Mouse (Mus musculus) hindbrain, embryonic 10.5 days (tissue): ENCODE data around the gene Tnfsf9. TPM values are rescaled to one million over a fixed set of nuclear protein-coding genes. Genes with fewer than 3 reads are reported as not detected.

ENCODE experiments used
- DNase-seq: peaks from one replicate; pipeline ENCODE4 v3.0.0-alpha.2; 2017; ENCODE audit warnings: low spot score
- H3K27ac ChIP-seq: fragments of 300-500 bp; sonication (generic); 2 replicates; pipeline ENCODE4 v1.5.1; 2016; ENCODE audit warnings: mild to moderate bottlenecking, moderate library complexity
- H3K27me3 ChIP-seq: fragments of 300-500 bp; sonication (generic); 2 replicates; pipeline ENCODE4 v1.6.1; 2016; ENCODE audit warnings: mild to moderate bottlenecking; ENCODE audit not compliant: poor library complexity, insufficient read depth, severe bottlenecking
- H3K36me3 ChIP-seq: fragments of 300-500 bp; sonication (generic); 2 replicates; pipeline ENCODE4 v1.6.1; 2016; ENCODE audit warnings: mild to moderate bottlenecking, moderate library complexity
- H3K4me1 ChIP-seq: fragments of 300-500 bp; sonication (generic); replicated peaks from 2 replicates; pipeline ENCODE4 v1.6.1; 2016; ENCODE audit warnings: mild to moderate bottlenecking
- H3K4me3 ChIP-seq: fragments of 300-500 bp; sonication (generic); 2 replicates; pipeline ENCODE4 v1.5.1; 2016; ENCODE audit warnings: mild to moderate bottlenecking, moderate library complexity
- H3K9me3 ChIP-seq: fragments of 300-500 bp; sonication (generic); 2 replicates; pipeline ENCODE4 v1.6.1; 2016; ENCODE audit warnings: mild to moderate bottlenecking, moderate library complexity
- WGBS: fragments of 180-500 bp; shearing (Covaris S2); methylation state at CpG from one replicate; pipeline ENCODE4 v1.1.7; 2016; 5-methylcytosine and 5-hydroxymethylcytosine counted together
- polyA plus RNA-seq: library from polyadenylated mRNA; unstranded; fragments of >200 nt; fragmentation: Nextera tagmentation; extraction: Ambion mirVana; gene quantifications from 2 replicates; pipeline ENCODE4 v1.2.1, GENCODE M21; 2016

The Tnfsf9 gene
- polyA plus RNA-seq, result 9.8 and 10.5 TPM in 2 replicates

- DNase-seq, result peak; percentile 79
- peaks cover 36% of the 10 kb centered on the region for H3K4me1 ChIP-seq
- peak within 1 kb of the TSS; percentile 92 for H3K27ac ChIP-seq
- WGBS, result under 1% methylated on average over 58 of the region's 61 CpGs
- H3K36me3 ChIP-seq, result peaks cover 3% of the 10 kb centered on the region; the same call in 1 of the 2 replicates
- H3K9me3 ChIP-seq, result no peaks in the 10 kb centered on the region
- H3K4me3 ChIP-seq, result peak within 1 kb of the TSS; percentile 82
- H3K27me3 ChIP-seq, result no peaks in the 10 kb centered on the region
Measured at GRCm38 (mm10) chr17:57105181-57106034, at the start of gene Tnfsf9. Gene Tnfsf9, plus strand, starts transcription at chr17:57105325.

GRCm38 (mm10) chr17:57056246-57056645 is 48.9 kb upstream of the Tnfsf9 start:
- DNase-seq, result no peak
- H3K9me3 ChIP-seq, result no peaks in the 10 kb centered on the region
- peaks cover 15% of the 10 kb centered on the region for H3K27me3 ChIP-seq
- 87% methylated on average over 3 of the region's 3 CpGs for WGBS
- H3K27ac ChIP-seq, result no peak overlapping the region
- peaks cover 25% of the 10 kb centered on the region for H3K4me1 ChIP-seq
- peaks cover 58% of the 10 kb centered on the region for H3K36me3 ChIP-seq
- H3K4me3 ChIP-seq, result no peak overlapping the region

GRCm38 (mm10) chr17:57058891-57059485 is 46.1 kb upstream of the Tnfsf9 start, which contains the start of gene Crb3:
Gene Crb3, plus strand, starts transcription at chr17:57059105.
- Histone ChIP-seq H3K36me3 (peaks cover 31% of the 10 kb centered on the region), H3K4me1 (peaks cover 36% of the 10 kb centered on the region), H3K27ac (peak within 1 kb of the TSS; percentile 91), H3K4me3 (peak within 1 kb of the TSS; percentile 74), H3K9me3 (no peaks in the 10 kb centered on the region), H3K27me3 (peaks cover 41% of the 10 kb centered on the region)
- DNase-seq, result no peak
- under 1% methylated on average over 19 of the region's 22 CpGs for WGBS

GRCm38 (mm10) chr17:57059486-57059977 is 45.6 kb upstream of the Tnfsf9 start, which contains the start of gene Slc25a23:
Gene Slc25a23, minus strand, starts transcription at chr17:57059863.
- Histone ChIP-seq H3K9me3 (no peaks in the 10 kb centered on the region), H3K27ac (peak within 1 kb of the TSS; percentile 91), H3K4me3 (peak within 1 kb of the TSS; percentile 74), H3K36me3 (peaks cover 25% of the 10 kb centered on the region), H3K4me1 (peaks cover 36% of the 10 kb centered on the region), H3K27me3 (peaks cover 46% of the 10 kb centered on the region)
- under 1% methylated on average over 45 of the region's 45 CpGs for WGBS
- DNase-seq, result peak; percentile 87

- Histone ChIP-seq H3K27me3 (peaks cover 54% of the 10 kb centered on the region), H3K4me1 (peaks cover 37% of the 10 kb centered on the region), H3K27ac (peak overlapping the region; percentile 91), H3K4me3 (peak overlapping the region; percentile 74), H3K9me3 (no peaks in the 10 kb centered on the region), H3K36me3 (peaks cover 17% of the 10 kb centered on the region)
- DNase-seq, result peak; percentile 94
- under 1% methylated on average over 44 of the region's 44 CpGs for WGBS
Measured at GRCm38 (mm10) chr17:57060231-57060801, 44.8 kb upstream of the Tnfsf9 start.

GRCm38 (mm10) chr17:57061069-57061468 is 44.1 kb upstream of the Tnfsf9 start:
- Histone ChIP-seq H3K4me1 (peaks cover 40% of the 10 kb centered on the region), H3K4me3 (peak overlapping the region; percentile 74), H3K9me3 (no peaks in the 10 kb centered on the region), H3K27ac (no peak overlapping the region), H3K36me3 (peaks cover 10% of the 10 kb centered on the region), H3K27me3 (peaks cover 58% of the 10 kb centered on the region)
- whole genome bisulfite sequencing, result 41% methylated on average over 10 of the region's 10 CpGs
- no peak for DNase-seq

GRCm38 (mm10) chr17:57062011-57062521 is 43.1 kb upstream of the Tnfsf9 start:
- H3K4me3 ChIP-seq, result peak overlapping the region; percentile 47
- peaks cover 40% of the 10 kb centered on the region for H3K4me1 ChIP-seq
- no peak for DNase-seq
- no peaks in the 10 kb centered on the region for H3K9me3 ChIP-seq
- peaks cover 65% of the 10 kb centered on the region for H3K27me3 ChIP-seq
- peak overlapping the region; percentile 45; the same call in 1 of the 2 replicates for H3K27ac ChIP-seq
- 0 out of 2 replicates have a peak, but pooled peaks cover 5% of the 10 kb centered on the region for H3K36me3 ChIP-seq
- under 1% methylated on average over 39 of the region's 39 CpGs for WGBS

- H3K27ac ChIP-seq, result peak overlapping the region; percentile 45; the same call in 1 of the 2 replicates
- peaks cover 65% of the 10 kb centered on the region for H3K27me3 ChIP-seq
- no peaks in the 10 kb centered on the region for H3K9me3 ChIP-seq
- DNase-seq, result no peak
- H3K4me1 ChIP-seq, result peaks cover 40% of the 10 kb centered on the region
- H3K4me3 ChIP-seq, result peak overlapping the region; percentile 47
- WGBS, result under 1% methylated on average over 22 of the region's 22 CpGs
- 0 out of 2 replicates have a peak, but pooled peaks cover 5% of the 10 kb centered on the region for H3K36me3 ChIP-seq
Measured at GRCm38 (mm10) chr17:57062548-57062947, 42.6 kb upstream of the Tnfsf9 start.

- Histone ChIP-seq H3K27me3 (peaks cover 62% of the 10 kb centered on the region), H3K4me3 (peak overlapping the region; percentile 22; the same call in 1 of the 2 replicates), H3K36me3 (no peaks in the 10 kb centered on the region), H3K27ac (no peak overlapping the region), H3K9me3 (no peaks in the 10 kb centered on the region), H3K4me1 (peaks cover 39% of the 10 kb centered on the region)
- no peak for DNase-seq
- 13% methylated on average over 8 of the region's 8 CpGs for WGBS
Measured at GRCm38 (mm10) chr17:57063031-57063430, 42.1 kb upstream of the Tnfsf9 start.

- no peak overlapping the region for H3K27ac ChIP-seq
- H3K4me1 ChIP-seq, result peaks cover 24% of the 10 kb centered on the region
- H3K9me3 ChIP-seq, result no peaks in the 10 kb centered on the region
- 64% methylated on average over 5 of the region's 5 CpGs for WGBS
- no peak for DNase-seq
- no peak overlapping the region for H3K4me3 ChIP-seq
- H3K27me3 ChIP-seq, result peaks cover 52% of the 10 kb centered on the region
- no peaks in the 10 kb centered on the region for H3K36me3 ChIP-seq
Measured at GRCm38 (mm10) chr17:57066908-57067307, 38.2 kb upstream of the Tnfsf9 start.

- H3K9me3 ChIP-seq, result no peaks in the 10 kb centered on the region
- H3K4me3 ChIP-seq, result peak overlapping the region; percentile 41
- no peak for DNase-seq
- H3K27me3 ChIP-seq, result peaks cover 25% of the 10 kb centered on the region
- peak overlapping the region; percentile 78 for H3K27ac ChIP-seq
- H3K4me1 ChIP-seq, result peaks cover 17% of the 10 kb centered on the region
- H3K36me3 ChIP-seq, result no peaks in the 10 kb centered on the region
- WGBS, result 11% methylated on average over 9 of the region's 9 CpGs
Measured at GRCm38 (mm10) chr17:57070272-57070671, 34.9 kb upstream of the Tnfsf9 start.

GRCm38 (mm10) chr17:57070699-57071098 is 34.4 kb upstream of the Tnfsf9 start:
- 3% methylated on average over 11 of the region's 11 CpGs for WGBS
- H3K4me3 ChIP-seq, result peak overlapping the region; percentile 41
- peaks cover 14% of the 10 kb centered on the region for H3K4me1 ChIP-seq
- H3K27ac ChIP-seq, result peak overlapping the region; percentile 78
- DNase-seq, result peak; percentile 67
- H3K27me3 ChIP-seq, result peaks cover 21% of the 10 kb centered on the region
- no peaks in the 10 kb centered on the region for H3K9me3 ChIP-seq
- no peaks in the 10 kb centered on the region for H3K36me3 ChIP-seq
